Mouse (Mus musculus) layer of hippocampus, postnatal 10 days (tissue): ENCODE results near the gene Ap2a1. TPM values are rescaled to one million over a fixed set of nuclear protein-coding genes. Genes with fewer than 3 reads are reported as not detected.

Source experiments
- DNase-seq, 2 experiments: peaks; one replicate each; pipeline ENCODE4 v3.0.0; 2021; ENCODE audit warnings: low spot score in 2 of 2
- total RNA-seq, 2 experiments: library from RNA; stranded (reverse); gene quantifications; 2 replicates each; pipeline ENCODE4 v1.2.3; 2021

The Ap2a1 gene
- total RNA-seq, 2 experiments from 2014 or later = 261 to 290 TPM

DNA sequence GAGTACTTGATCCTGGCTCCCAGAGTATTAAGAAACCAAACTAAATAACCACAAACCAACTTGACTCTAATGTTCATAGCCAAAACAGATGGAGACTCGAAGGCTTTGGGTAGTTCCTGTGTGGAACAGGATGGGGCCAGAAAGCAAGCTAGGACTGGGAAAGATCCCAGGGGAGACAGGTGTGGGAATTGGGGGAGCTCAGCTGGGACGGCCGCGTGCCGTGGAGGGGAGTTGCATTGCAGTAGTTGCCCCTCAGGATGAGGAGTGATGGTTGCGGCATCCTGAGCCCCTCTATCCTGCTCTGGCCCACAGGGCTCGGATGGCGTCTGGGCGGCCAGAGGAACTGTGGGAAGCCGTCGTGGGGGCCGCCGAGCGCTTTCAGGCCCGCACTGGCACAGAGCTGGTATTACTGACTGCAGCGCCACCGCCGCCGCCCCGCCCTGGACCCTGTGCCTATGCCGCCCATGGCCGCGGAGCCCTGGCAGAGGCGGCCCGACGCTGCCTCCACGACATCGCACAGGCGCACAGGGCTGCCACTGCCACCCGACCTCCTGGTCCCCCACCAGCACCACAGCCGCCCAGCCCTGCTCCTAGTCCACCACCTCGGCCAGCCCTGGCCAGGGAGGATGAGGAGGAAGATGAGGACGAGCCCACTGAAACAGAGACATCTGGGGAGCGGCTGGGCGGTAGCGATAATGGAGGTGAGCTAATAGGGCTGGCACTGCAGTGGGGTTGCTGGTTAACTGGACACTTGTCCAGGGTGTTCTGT, 76.9 kb downstream of the Ap2a1 start:
- no peak for DNase-seq

- DNase-seq = no peak
Observed at GRCm38 (mm10) chr7:44851625-44852234, 77.6 kb downstream of the Ap2a1 start.

GRCm38 (mm10) chr7:44850789-44851624, 78.3 kb downstream of the Ap2a1 start:
- no peak for DNase-seq

Other genes starting within 250 kb of the Ap2a1 start
- gene Izumo2, start 220.8 kb downstream of the Ap2a1 start, total RNA-seq = not detected
- 10 to 100 TPM; 27.7 to 31.5 TPM for gene Vrk3, start 181.1 kb downstream of the Ap2a1 start, total RNA-seq
- under 1 TPM; 0.16 to 0.53 TPM for gene Zfp473, start 178.4 kb downstream of the Ap2a1 start, total RNA-seq
- 10 to 100 TPM; 34.2 to 35.2 TPM for gene Nup62, start 113.4 kb downstream of the Ap2a1 start, total RNA-seq
- 1 to 10 TPM; 1.1 to 2.0 TPM for gene Il4i1, start 113.1 kb downstream of the Ap2a1 start, total RNA-seq
- 10 to 100 TPM; 28.0 to 29.1 TPM for gene Atf5, start 112.8 kb downstream of the Ap2a1 start, total RNA-seq
- 10 to 100 TPM; 85.8 to 95.5 TPM for gene Akt1s1, start 80.5 kb downstream of the Ap2a1 start, total RNA-seq
- gene Tbc1d17, start 80.4 kb downstream of the Ap2a1 start, total RNA-seq = 10 to 100 TPM; 41.2 to 53.3 TPM
- gene Pnkp, start 72.4 kb downstream of the Ap2a1 start, total RNA-seq = 10 to 100 TPM; 32.6 to 38.4 TPM
- gene Ptov1, start 59.7 kb downstream of the Ap2a1 start, total RNA-seq = 100 to 1,000 TPM; 278 to 304 TPM
- 100 to 1,000 TPM; 107 to 114 TPM for gene Med25, start 36.8 kb downstream of the Ap2a1 start, total RNA-seq
- 10 to 100 TPM; 17.9 to 19.4 TPM for gene Fuz, start 33.4 kb downstream of the Ap2a1 start, total RNA-seq
- gene Tsks, start 13.7 kb upstream of the Ap2a1 start, total RNA-seq = under 1 TPM; 0.25 to 0.64 TPM
- 100 to 1,000 TPM in 1 of 2 experiments, 10 to 100 TPM in 1; 99.2 to 101 TPM for gene Cpt1c, start 45.4 kb upstream of the Ap2a1 start, total RNA-seq
- 100 to 1,000 TPM; 232 to 248 TPM for gene Prmt1, start 57.1 kb upstream of the Ap2a1 start, total RNA-seq
- 10 to 100 TPM; 38.1 to 42.5 TPM for gene Irf3, start 68.2 kb upstream of the Ap2a1 start, total RNA-seq
- gene Bcl2l12, start 69.2 kb upstream of the Ap2a1 start, total RNA-seq = 1 to 10 TPM; 5.4 to 5.5 TPM
- 100 to 1,000 TPM; 141 to 145 TPM for gene Scaf1, start 86.9 kb upstream of the Ap2a1 start, total RNA-seq
- gene Rras, start 88.5 kb upstream of the Ap2a1 start, total RNA-seq = 10 to 100 TPM; 12.2 to 12.3 TPM
- gene Prr12, start 123.4 kb upstream of the Ap2a1 start, total RNA-seq = 10 to 100 TPM; 69.1 to 70.3 TPM
- gene Nosip, start 132.9 kb upstream of the Ap2a1 start, total RNA-seq = 10 to 100 TPM; 47.2 to 51.6 TPM
- gene Prrg2, start 133.2 kb upstream of the Ap2a1 start, total RNA-seq = 10 to 100 TPM in 1 of 2 experiments, 1 to 10 TPM in 1; 6.9 to 10.1 TPM
- gene Rcn3, start 162.7 kb upstream of the Ap2a1 start, total RNA-seq = 10 to 100 TPM; 11.4 to 11.9 TPM
- 10 to 100 TPM; 17.9 to 23.1 TPM for gene Fcgrt, start 174.4 kb upstream of the Ap2a1 start, total RNA-seq
- 100 to 1,000 TPM; 456 to 554 TPM for gene Rps11, start 194.9 kb upstream of the Ap2a1 start, total RNA-seq
- 100 to 1,000 TPM; 946 to 985 TPM for gene Rpl13a, start 199.3 kb upstream of the Ap2a1 start, total RNA-seq
- gene Gm45713, start 206.7 kb upstream of the Ap2a1 start, total RNA-seq = not detected
- gene Flt3l, start 206.9 kb upstream of the Ap2a1 start, total RNA-seq = 1 to 10 TPM; 4.3 to 6.0 TPM
- 10 to 100 TPM; 60.7 to 63.1 TPM for gene Pih1d1, start 224.8 kb upstream of the Ap2a1 start, total RNA-seq
- gene Aldh16a1, start 225.1 kb upstream of the Ap2a1 start, total RNA-seq = 10 to 100 TPM; 12.2 to 17.3 TPM
- gene Slc17a7, start 234.5 kb upstream of the Ap2a1 start, total RNA-seq = 1,000 to 10,000 TPM; 1,094 to 1,136 TPM